Mouse (Mus musculus) erythroid progenitor cell, adult 5-6 weeks (primary cell): ENCODE measurements around the gene C130050O18Rik. TPM values are rescaled to one million over a fixed set of nuclear protein-coding genes. Genes with fewer than 3 reads are reported as not detected.

Experiments used
- ATAC-seq: replicated peaks from 2 replicates; pipeline ENCODE4 v1.8.0; 2016; ENCODE audit warnings: moderate number of reproducible peaks, mild to moderate bottlenecking, moderate TSS enrichment, inconsistent platforms; ENCODE audit not compliant: poor library complexity, low FRiP score, severe bottlenecking
- total RNA-seq, 2 experiments: library from RNA; stranded (forward) in 1 of 2; stranded (reverse) in 1 of 2; fragments of 150-400 nt in 1 of 2; fragments of 186-747, 209-891 nt in 1 of 2; gene quantifications; 2 replicates each; pipeline versions ENCODE4 v1.2.3 to v1.2.4; 2015 to 2017; ENCODE audit warnings: low replicate concordance in 2 of 2

Gene C130050O18Rik
- total RNA-seq (2015; ENCODE audit: low replicate concordance) = 2.9 TPM in 1 of 2 replicates, not detected in the other
- total RNA-seq (2017; ENCODE audit: low replicate concordance) = 0.26 TPM in 1 of 2 replicates, not detected in the other

GRCm38 (mm10) chr5:139404801-139405401 is at the start of gene C130050O18Rik:
Gene C130050O18Rik, plus strand, starts transcription at chr5:139405280.
- ATAC-seq = no peak

- ATAC-seq = no peak; the same call in 1 of the 2 replicates
These were observed 46.4 kb upstream of the C130050O18Rik start for GRCm38 (mm10) chr5:139358653-139359052.

DNA sequence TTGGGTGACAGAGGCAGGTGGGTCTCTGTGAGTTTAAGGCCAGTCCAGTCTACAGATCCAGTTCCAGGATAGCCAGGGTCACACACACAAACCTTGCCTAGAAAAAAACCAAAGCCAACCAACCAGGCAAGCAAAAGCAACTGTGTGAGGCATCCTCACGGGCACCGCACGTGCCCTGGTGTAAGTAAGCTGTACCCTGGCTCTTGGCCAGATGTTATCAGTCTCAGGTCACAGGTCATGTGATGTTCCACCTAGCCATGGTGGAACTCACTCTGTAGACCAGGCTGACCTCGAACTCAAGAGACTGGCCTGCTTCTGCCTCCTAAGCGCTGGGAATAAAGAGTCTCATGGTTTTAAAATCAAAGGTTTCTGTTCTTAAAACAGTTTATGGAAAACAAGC is 45.8 kb upstream of the C130050O18Rik start:
- no peak for ATAC-seq

- ATAC-seq = no peak; the same call in 1 of the 2 replicates
These were observed 41.2 kb upstream of the C130050O18Rik start for GRCm38 (mm10) chr5:139363858-139364257.

DNA sequence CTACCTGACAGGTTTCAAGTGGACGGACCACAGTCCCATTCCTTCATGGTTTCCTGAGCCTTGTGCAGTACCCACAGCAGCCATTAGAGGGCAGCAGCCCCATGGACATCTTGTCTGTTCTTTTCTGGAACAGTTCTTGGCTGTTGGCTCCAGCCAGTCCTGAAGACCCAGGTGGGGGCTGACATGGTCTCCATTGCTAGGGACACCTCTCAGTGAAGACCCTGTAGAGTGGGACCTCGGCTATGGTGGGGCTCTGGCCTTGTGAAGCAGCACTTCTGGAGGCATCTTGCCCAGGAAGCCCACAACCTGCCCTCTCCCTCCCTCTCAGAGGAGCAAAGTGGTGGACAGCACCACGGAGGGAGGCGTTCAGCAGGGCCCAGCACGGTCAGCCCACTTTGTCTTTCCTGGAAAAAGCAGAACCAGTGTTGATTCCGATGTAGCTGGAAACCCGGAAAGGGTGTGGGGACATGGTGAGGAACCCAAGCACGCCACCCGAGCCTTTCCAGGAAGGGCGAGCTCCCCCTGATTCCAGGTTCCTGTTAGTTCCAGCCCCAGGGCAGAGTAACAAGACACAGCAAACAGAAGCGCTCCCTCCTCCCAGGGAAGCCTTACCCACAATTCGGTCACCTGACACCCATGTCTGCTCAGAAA is 40.7 kb upstream of the C130050O18Rik start:
- peak; percentile 73 for ATAC-seq

- ATAC-seq = no peak
These were observed 40.0 kb upstream of the C130050O18Rik start for GRCm38 (mm10) chr5:139364911-139365571.

GRCm38 (mm10) chr5:139365827-139366226 is 39.3 kb upstream of the C130050O18Rik start:
- ATAC-seq = no peak

DNA sequence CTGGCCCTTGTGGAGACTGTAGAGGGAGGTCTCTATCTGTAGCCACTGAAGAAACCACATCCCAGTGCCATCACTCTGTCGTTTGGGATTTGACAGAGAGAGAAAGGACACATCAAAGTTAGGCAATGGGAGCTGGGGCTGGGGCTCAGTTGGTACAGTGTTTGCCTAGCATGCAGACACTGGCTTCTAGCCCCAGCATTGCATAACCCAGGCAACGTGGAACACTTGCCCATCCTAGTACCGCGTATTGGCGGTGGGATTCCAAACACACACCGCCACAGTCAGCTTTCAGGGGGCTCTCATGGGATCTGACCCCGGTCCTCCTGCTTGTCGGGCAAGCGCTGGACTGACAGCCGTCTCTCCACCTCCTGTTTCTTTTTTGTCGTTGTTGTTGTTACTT is 38.6 kb upstream of the C130050O18Rik start:
- no peak for ATAC-seq

- no peak for ATAC-seq
These were observed 37.1 kb upstream of the C130050O18Rik start for GRCm38 (mm10) chr5:139367884-139368458.

DNA sequence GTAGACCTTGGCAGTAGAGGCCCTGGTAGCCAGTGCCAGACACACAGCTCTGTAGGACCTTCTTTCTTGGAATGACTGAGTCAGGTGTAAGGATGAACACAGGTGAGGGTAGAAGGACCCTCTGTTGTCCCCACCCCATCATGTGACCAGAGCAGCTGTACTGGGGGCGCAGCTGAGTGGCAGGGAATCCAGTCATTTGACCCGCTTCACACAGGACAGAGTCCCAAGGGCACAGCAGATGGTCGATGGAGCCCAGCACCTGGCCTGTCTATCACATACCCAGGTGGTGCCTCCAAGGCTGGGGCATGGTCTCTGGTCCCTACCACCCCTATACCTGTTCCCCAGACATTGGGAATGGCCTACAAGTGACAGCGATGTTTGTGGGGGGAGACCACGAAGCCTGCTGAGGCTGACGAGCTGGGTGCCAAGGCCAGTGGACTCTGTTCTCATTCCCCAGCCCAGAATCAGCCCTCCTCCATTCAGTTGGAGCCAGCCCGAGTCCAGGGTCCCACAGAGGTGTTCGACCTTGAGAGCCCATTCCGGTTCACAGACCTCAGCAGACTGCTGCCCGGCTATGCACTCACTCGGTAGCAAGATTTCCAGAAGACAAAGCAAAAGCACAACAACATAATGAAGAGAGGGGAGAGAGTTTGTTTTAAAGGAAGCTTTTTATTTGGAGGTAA is 36.3 kb upstream of the C130050O18Rik start:
- no peak for ATAC-seq

- no peak for ATAC-seq
These were observed 34.7 kb upstream of the C130050O18Rik start for GRCm38 (mm10) chr5:139370336-139370735.

GRCm38 (mm10) chr5:139371118-139371517 is 34.0 kb upstream of the C130050O18Rik start:
- no peak for ATAC-seq

DNA sequence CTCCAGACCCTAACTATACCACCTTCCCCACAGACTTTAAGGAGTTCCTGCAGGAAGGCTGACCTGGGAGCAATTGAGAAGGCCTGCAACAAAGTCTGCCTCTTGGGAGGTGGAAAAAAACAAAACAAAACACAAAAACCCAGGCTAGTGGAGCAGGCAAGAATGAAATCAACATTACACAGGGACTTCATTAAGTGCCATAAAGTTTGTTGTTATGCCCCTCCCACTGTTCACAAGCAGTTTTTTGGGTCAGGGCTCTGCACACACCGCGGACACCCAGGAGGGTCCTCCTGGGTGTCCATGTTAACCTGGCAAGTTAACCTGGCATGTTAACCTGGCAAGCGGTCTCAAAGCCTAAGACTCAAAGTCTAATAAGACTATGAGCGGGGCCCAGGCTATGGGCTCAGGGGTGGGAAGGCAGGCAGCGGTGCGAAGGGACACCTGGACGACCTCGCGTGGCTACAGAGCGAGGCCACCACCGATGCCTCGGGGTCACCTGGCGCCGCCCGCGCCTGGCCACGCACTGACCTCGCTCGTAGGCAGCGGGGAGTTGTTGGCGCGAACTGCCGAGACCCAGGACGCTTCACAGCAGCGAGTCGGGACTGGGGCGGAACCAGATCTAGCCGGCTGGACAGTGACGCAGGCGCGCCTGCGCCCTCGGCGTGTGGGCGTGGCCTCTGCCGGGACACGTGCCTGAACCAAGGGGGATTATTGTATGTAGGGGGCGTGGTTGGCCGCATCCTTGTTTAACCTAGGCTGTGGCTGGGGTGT is 33.3 kb upstream of the C130050O18Rik start:
- ATAC-seq = peak; percentile 88

- no peak for ATAC-seq
These were observed 32.0 kb upstream of the C130050O18Rik start for GRCm38 (mm10) chr5:139373126-139373525.

- ATAC-seq = no peak
These were observed 31.1 kb upstream of the C130050O18Rik start for GRCm38 (mm10) chr5:139373889-139374444.

GRCm38 (mm10) chr5:139374841-139375240 is 30.2 kb upstream of the C130050O18Rik start:
- no peak for ATAC-seq

DNA sequence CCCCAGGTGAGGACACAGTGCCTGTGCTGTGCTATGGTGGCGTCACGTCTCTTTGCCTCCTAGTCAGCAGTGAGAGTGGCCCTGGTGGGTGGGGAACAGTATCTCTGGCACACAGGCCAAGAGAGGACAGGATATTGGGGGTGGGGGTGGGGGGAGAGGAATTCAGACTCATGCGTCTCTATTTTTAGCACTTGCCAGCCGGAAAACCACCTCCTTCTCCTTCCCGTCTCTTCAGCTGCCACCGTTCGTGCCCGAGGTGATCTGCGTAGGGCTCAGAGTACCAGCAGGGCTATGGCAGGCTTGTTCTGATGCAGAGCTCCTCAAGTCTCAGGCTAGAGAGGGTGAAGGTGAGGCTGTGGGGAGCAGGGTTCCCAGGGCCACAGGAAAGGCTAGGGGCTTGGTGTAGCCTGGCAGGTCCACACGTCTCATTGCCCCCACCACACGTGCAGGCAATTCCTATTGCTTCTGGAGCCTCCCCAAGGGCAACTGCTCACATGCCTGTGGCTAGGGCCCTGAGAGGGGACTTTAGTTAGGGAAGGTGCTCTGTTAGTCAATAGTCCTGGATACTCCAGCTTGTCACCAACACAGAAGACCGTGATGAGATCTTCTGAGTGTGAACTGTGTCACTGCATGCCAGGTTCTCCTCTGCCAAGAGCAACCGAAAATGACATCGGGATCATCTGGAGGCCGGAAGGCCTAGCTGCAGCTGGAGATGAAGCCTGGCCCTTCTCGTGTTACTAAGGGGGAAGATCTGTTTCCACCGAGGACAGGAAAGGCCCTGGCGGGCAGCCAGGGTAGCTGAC is 27.4 kb upstream of the C130050O18Rik start, which contains the start of gene Gpr146:
Gpr146 (plus strand) TSS at position 230 of the 803 bp plus-strand sequence.
- ATAC-seq = no peak

GRCm38 (mm10) chr5:139378271-139378556 is 26.9 kb upstream of the C130050O18Rik start:
- ATAC-seq = no peak
